Mouse (Mus musculus): ENCODE data around the gene Krt28. TPM values are rescaled to one million over a fixed set of nuclear protein-coding genes. Genes with fewer than 3 reads are reported as not detected.

The Krt28 gene
- polyA plus RNA-seq, 1 experiment: not detected

GRCm38 (mm10) chr11:99385813-99386721 is 11.4 kb upstream of the Krt28 start:
- Histone ChIP-seq H3K27me3 (ENCODE audit: control insufficient read depth) (peaks cover 17% of the 10 kb centered on the region), H3K36me3 (ENCODE audit: control insufficient read depth) (no peaks in the 10 kb centered on the region), H3K4me1 (ENCODE audit: control insufficient read depth) (peaks cover 5% of the 10 kb centered on the region), H3K4me3 (replicated peaks) (peak overlapping the region; percentile 63), H3K9me3 (ENCODE audit: control insufficient read depth, low read length) (peaks cover 12% of the 10 kb centered on the region; the same call in 1 of the 2 replicates)
- TF ChIP-seq GATA1 (IDR thresholded peaks at IDR 0.05; ENCODE audit: low read length) (no peak), TAL1 (IDR thresholded peaks at IDR 0.05; ENCODE audit: low read length) (no peak)

GRCm38 (mm10) chr11:99379568-99379967 is 4.9 kb upstream of the Krt28 start:
- H3K4me1 ChIP-seq (ENCODE audit: control insufficient read depth): no peaks in the 10 kb centered on the region
- H3K4me3 ChIP-seq (replicated peaks): no peak overlapping the region
- peaks cover 5% of the 10 kb centered on the region for H3K27me3 ChIP-seq (ENCODE audit: control insufficient read depth)
- 0 out of 2 replicates have a peak, but pooled peaks cover 4% of the 10 kb centered on the region for H3K9me3 ChIP-seq (ENCODE audit: control insufficient read depth, low read length)
- no peaks in the 10 kb centered on the region for H3K36me3 ChIP-seq (ENCODE audit: control insufficient read depth)
- TF ChIP-seq GATA1 (IDR thresholded peaks at IDR 0.05; ENCODE audit: low read length): no peak
- TF ChIP-seq TAL1 (IDR thresholded peaks at IDR 0.05; ENCODE audit: low read length): no peak

- Histone ChIP-seq H3K36me3 (ENCODE audit: control insufficient read depth) (no peaks in the 10 kb centered on the region), H3K27me3 (ENCODE audit: control insufficient read depth) (no peaks in the 10 kb centered on the region), H3K9me3 (ENCODE audit: control insufficient read depth, low read length) (no peaks in the 10 kb centered on the region; the same call in 1 of the 2 replicates), H3K4me1 (ENCODE audit: control insufficient read depth) (no peaks in the 10 kb centered on the region), H3K4me3 (replicated peaks) (no peak overlapping the region)
- TF ChIP-seq TAL1 (IDR thresholded peaks at IDR 0.05; ENCODE audit: low read length) (no peak), GATA1 (IDR thresholded peaks at IDR 0.05; ENCODE audit: low read length) (no peak)
These were observed 4.8 kb downstream of the Krt28 start for GRCm38 (mm10) chr11:99369853-99370451.

- Histone ChIP-seq H3K27me3 (ENCODE audit: control insufficient read depth) (no peaks in the 10 kb centered on the region), H3K36me3 (ENCODE audit: control insufficient read depth) (no peaks in the 10 kb centered on the region)
- TF ChIP-seq TAL1 (IDR thresholded peaks at IDR 0.05; ENCODE audit: low read length): no peak
- no peak for TF ChIP-seq GATA1 (IDR thresholded peaks at IDR 0.05; ENCODE audit: low read length)
These were observed 5.5 kb downstream of the Krt28 start for GRCm38 (mm10) chr11:99369229-99369628.

GRCm38 (mm10) chr11:99366791-99367190 is 7.9 kb downstream of the Krt28 start:
- Histone ChIP-seq H3K9me3 (ENCODE audit: control insufficient read depth, low read length) (no peaks in the 10 kb centered on the region; the same call in 1 of the 2 replicates), H3K4me3 (replicated peaks) (no peak overlapping the region), H3K36me3 (ENCODE audit: control insufficient read depth) (no peaks in the 10 kb centered on the region), H3K4me1 (ENCODE audit: control insufficient read depth) (no peaks in the 10 kb centered on the region), H3K27me3 (ENCODE audit: control insufficient read depth) (no peaks in the 10 kb centered on the region)
- TF ChIP-seq TAL1 (IDR thresholded peaks at IDR 0.05; ENCODE audit: low read length): no peak
- no peak for TF ChIP-seq GATA1 (IDR thresholded peaks at IDR 0.05; ENCODE audit: low read length)

More at GRCm38 (mm10) chr11:99369229-99369628, 5.5 kb downstream of the Krt28 start:
- Histone ChIP-seq H3K9me3 (ENCODE audit: control insufficient read depth, low read length) (no peaks in the 10 kb centered on the region; the same call in 1 of the 2 replicates), H3K4me1 (ENCODE audit: control insufficient read depth) (no peaks in the 10 kb centered on the region), H3K4me3 (replicated peaks) (no peak overlapping the region)

- H3K4me3 ChIP-seq (replicated peaks): no peak overlapping the region
- no peaks in the 10 kb centered on the region for H3K4me1 ChIP-seq (ENCODE audit: control insufficient read depth)
- no peaks in the 10 kb centered on the region for H3K9me3 ChIP-seq (ENCODE audit: control insufficient read depth, low read length)
- H3K36me3 ChIP-seq (ENCODE audit: control insufficient read depth): no peaks in the 10 kb centered on the region
- no peaks in the 10 kb centered on the region for H3K27me3 ChIP-seq (ENCODE audit: control insufficient read depth)
- TF ChIP-seq TAL1 (IDR thresholded peaks at IDR 0.05; ENCODE audit: low read length): no peak
- TF ChIP-seq GATA1 (IDR thresholded peaks at IDR 0.05; ENCODE audit: low read length): no peak
These were observed 10.3 kb downstream of the Krt28 start for GRCm38 (mm10) chr11:99364412-99364811.

- Histone ChIP-seq H3K4me1 (ENCODE audit: control insufficient read depth) (no peaks in the 10 kb centered on the region), H3K27me3 (ENCODE audit: control insufficient read depth) (no peaks in the 10 kb centered on the region)
- TF ChIP-seq TAL1 (IDR thresholded peaks at IDR 0.05; ENCODE audit: low read length) (no peak), GATA1 (IDR thresholded peaks at IDR 0.05; ENCODE audit: low read length) (no peak)
These were observed 13.3 kb downstream of the Krt28 start for GRCm38 (mm10) chr11:99361423-99361822.

GRCm38 (mm10) chr11:99351004-99351403 is 23.7 kb downstream of the Krt28 start, which contains the start of gene Krt27:
TSS of gene Krt27 (minus strand) at chr11:99351104.
- TF ChIP-seq TAL1 (IDR thresholded peaks at IDR 0.05; ENCODE audit: low read length) (no peak), GATA1 (IDR thresholded peaks at IDR 0.05; ENCODE audit: low read length) (no peak)
- Histone ChIP-seq H3K36me3 (ENCODE audit: control insufficient read depth) (no peaks in the 10 kb centered on the region), H3K27me3 (ENCODE audit: control insufficient read depth) (no peaks in the 10 kb centered on the region), H3K9me3 (ENCODE audit: control insufficient read depth, low read length) (no peaks in the 10 kb centered on the region), H3K4me1 (ENCODE audit: control insufficient read depth) (no peaks in the 10 kb centered on the region), H3K4me3 (replicated peaks) (no peak within 1 kb of the TSS)

More at GRCm38 (mm10) chr11:99361423-99361822, 13.3 kb downstream of the Krt28 start:
- Histone ChIP-seq H3K36me3 (ENCODE audit: control insufficient read depth) (no peaks in the 10 kb centered on the region), H3K9me3 (ENCODE audit: control insufficient read depth, low read length) (no peaks in the 10 kb centered on the region), H3K4me3 (replicated peaks) (no peak overlapping the region)

- no peak overlapping the region for H3K4me3 ChIP-seq (replicated peaks)
- no peak for TF ChIP-seq GATA1 (IDR thresholded peaks at IDR 0.05; ENCODE audit: low read length)
- TF ChIP-seq TAL1 (IDR thresholded peaks at IDR 0.05; ENCODE audit: low read length): no peak
- no peaks in the 10 kb centered on the region for H3K9me3 ChIP-seq (ENCODE audit: control insufficient read depth, low read length)
- H3K27me3 ChIP-seq (ENCODE audit: control insufficient read depth): no peaks in the 10 kb centered on the region
- H3K4me1 ChIP-seq (ENCODE audit: control insufficient read depth): no peaks in the 10 kb centered on the region
- no peaks in the 10 kb centered on the region for H3K36me3 ChIP-seq (ENCODE audit: control insufficient read depth)
These were observed 35.3 kb downstream of the Krt28 start for GRCm38 (mm10) chr11:99339299-99339847.

Data from erythroblast, embryonic 14.5 days (primary cell).